Mouse (Mus musculus): ENCODE measurements at regions not wholly inside any gene's neighbourhood (a gene's known extent, or its start where the extent isn't known, plus 50 kb on each side); places are given as distances from the start of the nearest gene placed in this dataset.

- TF ChIP-seq POLR2A (IDR thresholded peaks at IDR 0.05; ENCODE audit: low read depth, low read length) (no peak), CTCF (IDR thresholded peaks at IDR 0.05; ENCODE audit: borderline replicate concordance, insufficient read depth, low read length) (no peak)
These were observed 375.2 kb downstream of the Efnb2 start for GRCm38 (mm10) chr8:8285876-8286275.

All from embryonic fibroblast, embryonic 13.5 days (primary cell).